Mouse (Mus musculus) G1E (cell line): ENCODE measurements at regions not wholly inside any gene's neighbourhood (a gene's known extent, or its start where the extent isn't known, plus 50 kb on each side); places are given as distances from the start of the nearest gene placed in this dataset.

Source experiments
- CTCF ChIP-seq: IDR thresholded peaks from 2 replicates; pipeline ENCODE4 v1.5.1; 2012; ENCODE audit warnings: low read depth, low read length, inconsistent platforms, mixed read lengths
- TAL1 ChIP-seq: conservative IDR thresholded peaks from 2 replicates; pipeline ENCODE4 v1.6.1; 2012; ENCODE audit warnings: low read depth, low read length, inconsistent platforms, mixed read lengths

DNA sequence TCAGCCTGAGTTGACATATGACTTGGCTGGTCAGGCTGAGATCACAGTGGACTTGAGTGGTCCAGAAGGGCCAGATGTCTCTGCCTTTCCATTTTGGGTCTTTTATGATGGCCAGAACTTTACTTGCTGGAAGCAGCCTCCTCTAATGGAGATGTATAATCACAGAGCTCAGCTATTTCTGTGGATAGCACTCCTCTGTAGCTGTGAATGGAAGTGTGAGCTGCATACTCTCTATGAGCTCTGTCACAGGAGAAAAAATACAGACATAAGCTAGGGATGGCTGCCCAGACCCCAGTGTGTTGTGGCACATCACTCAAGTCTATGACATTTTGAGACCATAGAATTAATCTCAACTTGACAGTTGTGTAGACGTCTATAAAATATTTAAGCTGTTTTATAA lies 284.3 kb upstream of the Kif2a start:
- TF ChIP-seq CTCF (no peak), TAL1 (no peak)
